Mouse (Mus musculus): ENCODE measurements at regions not wholly inside any gene's neighbourhood (a gene's known extent, or its start where the extent isn't known, plus 50 kb on each side); places are given as distances from the start of the nearest gene placed in this dataset.
A peak's percentile ranks its signal among the peaks of the same experiment; 100 is the strongest.

GRCm38 (mm10) chr10:117928998-117929397 lies 83.2 kb upstream of the Rap1b start:
- intact Hi-C loops (cut with DNase I) = no loop called here
- no peak for DNase-seq (ENCODE audit: extremely low spot score in 1 of 2, low spot score in 2 of 2)

DNA sequence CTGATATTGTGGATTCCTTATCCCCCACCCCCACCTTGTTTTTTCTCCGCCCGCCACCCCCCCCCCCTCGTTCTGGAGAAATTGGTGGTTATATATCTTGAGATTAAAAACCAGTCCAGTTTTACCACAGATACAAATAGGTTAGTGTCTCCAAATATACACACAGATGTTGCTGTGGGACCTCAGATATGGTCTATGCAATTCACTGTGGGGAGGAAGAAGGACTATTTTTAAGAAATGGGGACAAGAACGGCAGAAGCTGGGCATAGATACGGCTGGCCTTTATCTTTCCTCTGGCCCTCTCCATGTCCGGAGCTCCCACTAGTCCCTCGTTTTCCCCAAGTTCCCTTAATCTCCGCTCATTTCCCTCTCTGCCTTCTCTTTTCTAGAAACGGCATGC lies 89.0 kb upstream of the Rap1b start:
- no peak for DNase-seq (ENCODE audit: extremely low spot score in 1 of 2, low spot score in 2 of 2)
- intact Hi-C loops (cut with DNase I) = no loop called here

DNA sequence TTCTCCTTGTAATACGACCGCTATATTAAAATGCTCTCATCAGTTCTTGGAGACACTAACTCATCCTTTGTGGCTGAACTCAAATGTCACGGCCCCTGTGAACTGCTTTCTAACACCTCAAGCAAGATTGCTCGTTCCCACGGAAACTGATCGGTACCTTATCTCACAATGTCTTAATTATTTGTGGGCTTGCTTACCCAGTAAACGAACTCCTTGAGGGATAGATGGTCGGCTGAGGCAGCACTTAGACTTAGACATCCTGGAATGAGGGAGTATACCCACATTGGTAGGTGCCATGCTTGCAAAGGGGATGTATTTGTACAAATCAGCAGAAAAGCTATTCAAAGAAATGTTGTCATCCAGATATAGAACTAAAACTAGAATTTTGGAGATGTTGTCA lies 92.9 kb upstream of the Rap1b start:
- DNase-seq (ENCODE audit: extremely low spot score in 1 of 2, low spot score in 2 of 2) = no peak
- intact Hi-C loops (cut with DNase I) = no loop called here

DNA sequence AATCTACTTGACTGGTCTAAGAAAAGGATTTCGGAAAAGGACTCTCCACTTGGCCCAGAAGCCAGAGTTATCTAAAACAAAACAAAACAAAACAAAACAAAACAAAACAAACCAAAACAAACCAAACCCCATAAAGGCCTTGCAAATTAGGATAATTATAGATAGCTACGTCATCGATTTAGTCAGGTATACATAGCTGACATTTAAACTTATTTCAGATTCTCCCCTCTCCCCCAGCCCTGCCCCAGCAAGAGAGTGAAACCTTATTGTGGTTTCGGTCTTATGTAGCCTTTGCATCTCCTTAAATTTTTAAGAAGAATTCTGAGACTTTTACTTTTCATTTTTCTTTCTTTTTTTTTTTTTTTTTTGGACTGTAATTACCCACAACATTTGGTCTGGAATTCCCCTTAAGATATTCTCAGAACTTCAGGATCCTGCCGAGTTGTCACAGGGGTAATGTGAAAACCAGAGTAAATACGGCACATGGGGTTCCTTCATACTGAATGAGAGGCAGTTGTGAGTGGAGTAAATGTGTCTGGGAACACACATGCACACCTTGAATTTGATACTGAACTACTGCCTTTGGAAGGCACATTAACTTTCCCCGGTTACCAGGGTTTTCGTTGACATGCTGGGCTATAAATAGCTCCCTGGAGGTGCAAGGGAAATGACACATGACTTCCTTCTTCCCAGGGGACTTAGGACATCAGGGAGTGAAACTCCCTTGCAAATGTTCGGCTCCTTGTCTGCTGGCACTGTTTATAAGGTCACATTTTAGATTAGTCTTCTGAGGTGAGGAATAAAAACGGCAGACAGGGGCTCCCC lies 94.8 kb upstream of the Rap1b start:
- no peak for DNase-seq (ENCODE audit: extremely low spot score in 1 of 2, low spot score in 2 of 2)
- intact Hi-C loops (cut with DNase I) = no loop called here

DNA sequence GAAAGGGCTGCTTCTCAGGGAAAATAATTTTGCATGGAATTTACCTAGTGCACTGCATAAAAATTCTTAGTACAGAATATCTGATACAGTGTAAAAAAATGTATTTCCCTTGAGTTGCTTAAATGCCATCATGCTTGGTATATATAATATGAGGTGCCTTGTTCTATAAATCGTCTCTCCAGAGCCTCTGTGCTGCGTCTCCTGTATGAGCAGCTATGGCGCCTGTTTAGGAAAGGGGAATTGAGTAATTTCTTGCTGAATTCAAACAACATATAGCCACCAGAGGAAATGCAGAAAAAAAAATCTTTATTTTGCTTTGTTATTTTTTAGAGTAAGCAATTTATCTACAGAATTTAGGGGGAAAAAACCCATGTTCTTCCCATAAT lies 95.4 kb upstream of the Rap1b start:
- intact Hi-C loops (cut with DNase I) = no loop called here
- no peak for DNase-seq (ENCODE audit: extremely low spot score in 1 of 2, low spot score in 2 of 2)

- DNase-seq (ENCODE audit: extremely low spot score in 1 of 2, low spot score in 2 of 2) = no peak
- intact Hi-C loops (cut with DNase I) = no loop called here
Measured at GRCm38 (mm10) chr10:117943702-117944307, 98.0 kb upstream of the Rap1b start.

- no peak for DNase-seq (ENCODE audit: extremely low spot score in 1 of 2, low spot score in 2 of 2)
- intact Hi-C loops (cut with DNase I) = no loop called here
Measured at GRCm38 (mm10) chr10:117947191-117947590, 101.4 kb upstream of the Rap1b start.

- DNase-seq (ENCODE audit: extremely low spot score in 1 of 2, low spot score in 2 of 2) = no peak
- intact Hi-C loops (cut with DNase I) = no loop called here
Measured at GRCm38 (mm10) chr10:117947911-117948310, 102.1 kb upstream of the Rap1b start.

GRCm38 (mm10) chr10:117952116-117953025 lies 106.5 kb upstream of the Rap1b start:
- intact Hi-C loops (cut with DNase I) = no loop called here
- DNase-seq (ENCODE audit: extremely low spot score in 1 of 2, low spot score in 2 of 2) = no peak

DNA sequence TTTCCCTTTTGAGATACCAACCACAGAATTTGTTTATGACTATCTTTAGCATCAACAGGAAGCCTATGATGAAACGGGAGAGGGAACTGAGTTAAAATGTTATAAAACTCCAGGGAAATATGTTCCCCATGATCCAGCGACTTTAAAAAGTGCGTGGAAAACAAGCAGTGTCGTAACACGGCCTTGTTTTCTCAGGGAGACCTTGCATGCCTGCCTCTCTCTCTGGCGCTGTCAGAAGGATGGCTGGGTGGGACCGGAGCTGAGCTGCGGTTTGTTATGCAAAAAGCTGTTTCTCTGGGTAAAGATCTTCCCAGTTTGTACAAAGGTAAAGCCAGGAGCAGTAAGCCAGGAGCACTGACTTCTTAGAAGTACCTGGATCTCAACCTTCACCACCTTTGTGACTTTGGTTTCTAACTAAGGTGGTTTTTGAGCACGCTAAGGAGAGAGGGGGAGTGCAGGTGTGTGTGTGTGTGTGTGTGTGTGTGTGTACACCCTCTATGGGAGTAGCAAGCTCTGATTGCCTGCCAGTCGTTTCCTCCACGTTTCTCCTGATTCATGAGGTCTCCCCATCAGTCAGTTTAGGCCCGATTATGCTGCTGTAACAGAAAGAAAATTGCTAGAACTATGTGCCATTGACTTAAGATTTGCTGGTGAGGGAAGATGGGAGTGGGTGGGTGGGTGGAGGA lies 107.3 kb upstream of the Rap1b start:
- DNase-seq (ENCODE audit: extremely low spot score in 1 of 2, low spot score in 2 of 2) = no peak
- intact Hi-C loops (cut with DNase I) = no loop called here

GRCm38 (mm10) chr10:117956174-117956950 lies 110.5 kb upstream of the Rap1b start:
- no peak for DNase-seq (ENCODE audit: extremely low spot score in 1 of 2, low spot score in 2 of 2)
- intact Hi-C loops (cut with DNase I) = no loop called here

GRCm38 (mm10) chr10:117974706-117975105 lies 128.9 kb upstream of the Rap1b start:
- no peak for DNase-seq (ENCODE audit: extremely low spot score in 1 of 2, low spot score in 2 of 2)
- intact Hi-C loops (cut with DNase I) = no loop called here

DNA sequence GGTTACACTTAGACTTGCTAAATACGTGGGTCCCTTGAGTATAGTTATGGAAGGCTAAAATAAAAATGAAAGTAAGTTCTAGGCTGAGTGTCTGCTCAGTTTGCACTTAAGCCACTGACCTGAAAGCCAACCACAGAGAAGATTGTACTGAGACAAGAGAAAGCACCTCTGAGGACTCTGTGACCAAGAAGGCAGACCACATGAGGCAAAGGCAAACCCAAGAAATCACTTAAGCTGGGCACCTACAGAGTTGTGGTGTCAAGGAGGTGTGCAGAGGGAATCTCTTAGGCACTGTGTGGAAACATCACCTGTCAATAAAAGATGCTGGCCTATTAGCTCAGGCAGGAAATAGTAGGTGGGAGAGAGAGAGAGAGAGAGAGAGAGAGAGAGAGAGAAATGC lies 129.6 kb upstream of the Rap1b start:
- intact Hi-C loops (cut with DNase I) = no loop called here
- DNase-seq (ENCODE audit: extremely low spot score in 1 of 2, low spot score in 2 of 2) = no peak

DNA sequence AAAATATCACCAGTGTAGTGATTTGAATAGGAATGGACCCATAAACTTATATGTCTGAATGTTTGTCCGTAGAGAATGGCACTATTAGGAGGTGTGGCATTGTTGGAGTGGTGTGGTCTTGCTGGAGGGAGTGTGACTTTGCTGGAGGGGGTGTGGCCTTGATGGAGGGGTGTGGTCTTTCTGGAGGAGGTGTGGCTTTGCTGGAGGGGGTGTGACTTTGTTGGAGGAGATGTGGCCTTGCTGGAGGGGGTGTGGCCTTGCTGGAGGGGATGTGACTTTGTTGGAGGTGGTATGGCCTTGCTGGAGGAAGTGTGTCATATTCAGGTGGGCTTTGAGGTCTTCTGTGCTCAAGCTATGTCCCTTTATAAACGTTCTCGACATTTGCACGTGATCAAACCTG lies 133.3 kb upstream of the Rap1b start:
- intact Hi-C loops (cut with DNase I) = no loop called here
- no peak for DNase-seq (ENCODE audit: extremely low spot score in 1 of 2, low spot score in 2 of 2)

DNA sequence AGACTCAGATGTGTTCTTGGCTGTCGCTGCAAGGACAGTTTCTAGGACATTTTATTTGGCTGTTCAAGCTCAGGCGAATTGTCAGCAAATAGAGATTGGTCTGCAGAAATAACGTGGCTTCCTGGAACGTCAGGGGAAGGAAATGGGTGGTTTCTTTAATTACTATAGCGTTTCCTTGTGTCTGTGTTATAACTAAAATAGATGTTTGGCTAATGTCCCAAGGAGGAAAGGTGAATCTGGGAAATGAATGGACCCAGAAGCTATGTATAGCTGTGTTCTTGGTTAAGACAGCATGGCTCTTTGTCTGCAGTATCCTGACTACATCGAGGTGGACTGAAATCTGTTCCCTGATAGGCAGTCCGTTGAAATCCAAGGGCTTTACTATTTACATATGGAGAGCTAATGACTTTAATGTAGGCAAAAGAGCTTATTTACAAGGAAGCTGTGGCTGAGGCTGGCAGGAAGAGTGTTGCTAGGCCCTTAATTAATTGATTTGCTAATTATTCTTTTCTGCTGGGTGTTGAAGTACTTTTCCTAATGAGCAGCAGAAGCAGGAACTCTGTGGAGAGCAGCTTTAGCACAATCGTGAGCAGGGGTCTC lies 136.9 kb upstream of the Rap1b start:
- DNase-seq (ENCODE audit: extremely low spot score in 1 of 2, low spot score in 2 of 2) = no peak
- intact Hi-C loops (cut with DNase I) = loop anchor here (2.0 kb wide), 1 partner anchor 136 kb away; the partner anchor contains the start of gene Rap1b

DNA sequence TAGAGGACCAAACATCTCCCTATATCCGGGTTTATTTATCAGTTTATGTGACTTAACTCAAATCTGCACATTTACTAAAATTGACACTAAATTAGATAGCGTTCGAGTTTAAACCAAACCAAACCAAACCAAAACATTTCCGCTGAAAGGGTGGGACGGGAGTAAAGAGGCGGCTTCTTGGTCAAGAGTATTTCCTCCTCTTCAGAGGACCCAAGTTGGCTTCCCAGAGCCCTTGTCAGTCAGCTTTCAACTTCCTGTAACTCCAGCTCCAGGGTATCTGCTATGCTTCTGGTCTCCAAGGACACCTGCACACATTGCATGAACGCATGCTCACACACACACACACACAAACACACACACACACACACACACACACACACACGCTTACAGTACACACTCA lies 137.4 kb upstream of the Rap1b start:
- intact Hi-C loops (cut with DNase I) = loop anchor here (2.0 kb wide), 1 partner anchor 136 kb away; the partner anchor contains the start of gene Rap1b
- DNase-seq (ENCODE audit: extremely low spot score in 1 of 2, low spot score in 2 of 2) = no peak

DNA sequence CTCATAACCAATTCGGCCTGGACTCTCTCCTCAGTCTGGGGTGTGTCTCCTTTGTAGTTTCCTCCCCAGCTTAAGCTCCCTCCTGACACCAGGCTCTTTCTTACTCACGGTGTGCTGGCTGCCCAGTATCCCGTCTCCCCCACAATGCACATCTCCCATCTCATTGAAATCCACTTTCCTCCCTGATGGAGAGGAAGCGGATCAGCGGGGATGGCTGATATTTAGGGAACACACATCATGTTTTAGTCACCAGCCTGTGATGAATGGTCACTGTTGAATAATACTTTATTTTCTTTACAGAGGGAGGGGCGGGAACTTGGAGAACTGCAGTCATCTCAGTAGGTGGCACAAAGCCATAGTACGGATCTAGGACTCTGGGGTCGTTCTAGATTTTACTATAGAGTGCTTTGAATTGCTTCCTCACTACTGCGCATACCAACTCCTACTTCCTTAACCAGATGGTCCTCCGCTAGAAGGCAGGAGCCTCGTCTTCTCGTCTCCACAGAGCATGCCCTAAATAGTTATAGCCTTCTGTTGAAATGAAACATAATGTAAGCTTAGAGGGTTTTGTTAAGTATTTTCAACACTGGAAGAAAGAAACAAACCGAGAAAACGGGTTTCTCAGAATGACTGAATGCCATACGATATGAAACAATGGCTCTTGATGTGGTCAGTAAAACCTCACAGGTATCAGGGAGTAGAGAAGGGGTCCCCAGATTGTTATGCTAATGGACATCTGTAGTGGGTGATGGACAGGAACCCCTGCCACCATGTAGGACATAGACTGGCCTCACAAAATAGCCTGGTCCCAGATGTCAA lies 139.2 kb upstream of the Rap1b start:
- DNase-seq (ENCODE audit: extremely low spot score in 1 of 2, low spot score in 2 of 2) = peak in 1 of 2 experiments; percentile 44
- intact Hi-C loops (cut with DNase I) = no loop called here
